Mouse (Mus musculus) adrenal gland, adult 18-20 months (tissue): Measurements from ENCODE around the gene Gcn1l1. TPM values are rescaled to one million over a fixed set of nuclear protein-coding genes. Genes with fewer than 3 reads are reported as not detected.
A peak's percentile ranks its signal among the peaks of the same experiment; 100 is the strongest.

Source experiments
- DNase-seq, 2 experiments: peaks; one replicate each; pipeline ENCODE4 v3.0.0; 2021 to 2022; ENCODE audit warnings: low spot score in 2 of 2
- total RNA-seq, 2 experiments: library from RNA; stranded (reverse); gene quantifications; 1 replicate in 1 of 2; 2 replicates in 1 of 2; pipeline ENCODE4 v1.2.3; 2021

Gcn1l1 gene
- total RNA-seq, 2 experiments from 2014 or later = 51.7 to 59.0 TPM

- peak in 1 of 2 experiments; percentile 56 for DNase-seq
Observed at GRCm38 (mm10) chr5:115534290-115534731, 30.7 kb upstream of the Gcn1l1 start.

GRCm38 (mm10) chr5:115534856-115535255, 30.2 kb upstream of the Gcn1l1 start:
- no peak for DNase-seq

GRCm38 (mm10) chr5:115535635-115536034, 29.4 kb upstream of the Gcn1l1 start:
- DNase-seq = no peak

- no peak for DNase-seq
Observed at GRCm38 (mm10) chr5:115538017-115538692, 26.9 kb upstream of the Gcn1l1 start.

- DNase-seq = peak; percentile 93 to 95
Observed at GRCm38 (mm10) chr5:115538693-115539043, 26.4 kb upstream of the Gcn1l1 start.

- DNase-seq = no peak
Observed at GRCm38 (mm10) chr5:115542635-115543384, 22.2 kb upstream of the Gcn1l1 start.

GRCm38 (mm10) chr5:115543509-115544253, 21.4 kb upstream of the Gcn1l1 start:
- DNase-seq = peak; percentile 52 to 65

- no peak for DNase-seq
Observed at GRCm38 (mm10) chr5:115544655-115545185, 20.3 kb upstream of the Gcn1l1 start.

- DNase-seq = no peak
Observed at GRCm38 (mm10) chr5:115545636-115546035, 19.4 kb upstream of the Gcn1l1 start.

- no peak for DNase-seq
Observed at GRCm38 (mm10) chr5:115546536-115546935, 18.5 kb upstream of the Gcn1l1 start.

- DNase-seq = no peak
Observed at GRCm38 (mm10) chr5:115547014-115547413, 18.0 kb upstream of the Gcn1l1 start.

GRCm38 (mm10) chr5:115547421-115547820, 17.6 kb upstream of the Gcn1l1 start:
- no peak for DNase-seq

- DNase-seq = no peak
Observed at GRCm38 (mm10) chr5:115548501-115549285, 16.4 kb upstream of the Gcn1l1 start.

GRCm38 (mm10) chr5:115550482-115551005, 14.5 kb upstream of the Gcn1l1 start:
- DNase-seq = no peak

- DNase-seq = no peak
Observed at GRCm38 (mm10) chr5:115551386-115551785, 13.7 kb upstream of the Gcn1l1 start.

- no peak for DNase-seq
Observed at GRCm38 (mm10) chr5:115551799-115552198, 13.3 kb upstream of the Gcn1l1 start.

- no peak for DNase-seq
Observed at GRCm38 (mm10) chr5:115553801-115554420, 11.1 kb upstream of the Gcn1l1 start.

GRCm38 (mm10) chr5:115554536-115555291, 10.3 kb upstream of the Gcn1l1 start:
- DNase-seq = no peak

GRCm38 (mm10) chr5:115556217-115556616, 8.8 kb upstream of the Gcn1l1 start:
- peak; percentile 66 to 80 for DNase-seq
